Comparison of ENCODE assay signal across 18 mouse cellular contexts in the genomic region with DNA sequence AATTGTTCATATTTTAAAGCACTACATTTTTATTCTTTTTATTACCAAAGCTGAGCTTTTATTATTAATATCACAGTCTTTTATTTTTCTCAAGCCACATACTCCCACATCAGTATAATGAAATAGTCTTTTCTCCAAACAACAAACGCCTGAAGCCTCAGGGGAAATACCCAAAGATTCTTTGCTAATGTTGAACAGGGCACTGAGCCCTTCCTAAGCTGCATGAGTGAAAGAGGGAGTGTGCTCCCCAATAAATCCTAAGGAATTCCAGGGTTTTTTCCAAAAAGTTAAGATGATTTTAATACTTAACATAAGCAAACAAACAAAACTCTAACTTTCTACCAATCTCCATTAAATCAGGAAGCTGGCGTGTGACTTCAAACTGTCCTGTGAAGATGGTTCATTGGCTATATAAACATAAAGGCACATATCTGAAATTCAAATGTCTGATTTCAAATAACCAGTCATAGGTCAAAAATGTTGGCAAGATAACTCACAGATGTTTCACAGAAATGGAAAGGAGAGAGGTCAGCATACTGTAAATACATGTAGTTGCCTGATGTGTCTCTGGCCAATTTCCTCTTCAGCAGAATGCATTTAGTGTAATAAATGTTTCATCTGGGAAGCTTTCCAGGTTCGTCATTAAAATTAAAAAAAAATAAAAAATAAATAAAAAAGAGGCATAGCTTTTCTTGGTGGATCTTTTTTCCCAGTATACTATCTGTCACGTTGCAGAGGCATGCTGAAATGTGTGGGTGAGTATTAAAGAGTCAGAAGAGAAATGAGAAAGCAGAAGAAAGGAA.
A peak's percentile ranks its signal among the peaks of the same experiment; 100 is the strongest.
DNase-seq lines count a peak whose midpoint lies in the region; ATAC-seq and TF ChIP-seq lines count a peak whose summit lies in the region.
"Had no signal": no experiment of that assay in that cellular context is flagged by ENCODE, and none has a peak within 500 bp of the region (broad histone marks: within the 10 kb centered on the region; RNA-seq: fewer than 3 reads in every experiment).

No protein-coding gene starts in this region.

- TF ChIP-seq CTCF in kidney, adult 2 months (conservative IDR thresholded peaks at IDR 0.05; ENCODE audit: insufficient read depth, insufficient read length, low read depth, low read length): no peak

- no peak overlapping the region for H3K4me3 ChIP-seq in kidney, adult 2 months (ENCODE audit: insufficient read depth, low read depth, low read length)
- H3K4me3 ChIP-seq in intestine, embryonic 15.5 days (replicated peaks): no peak overlapping the region
- H3K4me3 ChIP-seq: embryonic facial prominence, embryonic 13.5 days; forebrain, embryonic 12.5 days; hindbrain, embryonic 10.5 days; liver, embryonic 13.5 days; midbrain, embryonic 13.5 days had no signal

- no peak for TF ChIP-seq POLR2A in kidney, adult 2 months (IDR thresholded peaks at IDR 0.05; ENCODE audit: low read depth, low read length)

- peak; percentile 84 for ATAC-seq in intestine, embryonic 15.5 days
- ATAC-seq: activated CD4-positive, CD25-positive, alpha-beta regulatory T cell, adult 4 months; CD4-positive, CD25-positive, alpha-beta regulatory T cell, adult 4 months; inflammation-experienced regulatory T-cells, adult 6 months; midbrain, embryonic 13.5 days had no signal

- H3K36me3 ChIP-seq in kidney, adult 2 months (ENCODE audit: control insufficient read depth, insufficient read depth, low read length): no peaks in the 10 kb centered on the region
- H3K36me3 ChIP-seq in intestine, embryonic 15.5 days: no peaks in the 10 kb centered on the region
- H3K36me3 ChIP-seq: embryonic facial prominence, embryonic 13.5 days; forebrain, embryonic 12.5 days; hindbrain, embryonic 10.5 days; liver, embryonic 13.5 days; midbrain, embryonic 13.5 days had no signal

- H3K4me1 ChIP-seq in kidney, adult 2 months (ENCODE audit: control insufficient read depth, insufficient read depth, low read length): no peaks in the 10 kb centered on the region
- H3K4me1 ChIP-seq in intestine, embryonic 15.5 days (replicated peaks): no peaks in the 10 kb centered on the region
- H3K4me1 ChIP-seq: forebrain, embryonic 12.5 days; hindbrain, embryonic 10.5 days; liver, embryonic 13.5 days; midbrain, embryonic 13.5 days had no signal

- no peak overlapping the region for H3K4me2 ChIP-seq in intestine, embryonic 15.5 days (replicated peaks)
- H3K4me2 ChIP-seq: embryonic facial prominence, embryonic 13.5 days; forebrain, embryonic 12.5 days; liver, embryonic 13.5 days; midbrain, embryonic 13.5 days had no signal

- 47% methylated on average over 4 of the region's 4 CpGs for WGBS in kidney, adult 2 months
- WGBS in intestine, embryonic 15.5 days: 42% methylated on average over 4 of the region's 4 CpGs

- H3K27ac ChIP-seq in kidney, adult 2 months (ENCODE audit: insufficient read depth, low read depth, low read length): no peak overlapping the region
- H3K27ac ChIP-seq in intestine, embryonic 15.5 days: no peak overlapping the region
- H3K27ac ChIP-seq: embryonic facial prominence, embryonic 13.5 days; forebrain, embryonic 12.5 days; hindbrain, embryonic 10.5 days; liver, embryonic 13.5 days; midbrain, embryonic 13.5 days had no signal

- peak; percentile 10 for DNase-seq in kidney, postnatal 14 days
- DNase-seq in kidney, adult 2 months: no peak
- DNase-seq in 3T3-L1 (ENCODE audit: low read depth, low spot score): peak; percentile 91
- peak; percentile 50 for DNase-seq in Muller cell, postnatal 12 days (ENCODE audit: inconsistent ontology term)
- no peak for DNase-seq in thymus, postnatal 25 days
- DNase-seq in adrenal gland, postnatal 36 days: no peak
- DNase-seq in urinary bladder, postnatal 25 days (ENCODE audit: low spot score): no peak
- DNase-seq: cerebellum, adult 18-20 months; liver, embryonic 13.5 days; right cerebral cortex, postnatal 14 days had no signal

- H3K9me3 ChIP-seq in intestine, embryonic 15.5 days: no peaks in the 10 kb centered on the region
- H3K9me3 ChIP-seq: embryonic facial prominence, embryonic 13.5 days; forebrain, embryonic 12.5 days; hindbrain, embryonic 10.5 days; liver, embryonic 13.5 days; midbrain, embryonic 13.5 days had no signal

- H3K9ac ChIP-seq in intestine, embryonic 15.5 days: no peak overlapping the region
- H3K9ac ChIP-seq: embryonic facial prominence, embryonic 13.5 days; forebrain, embryonic 12.5 days; liver, embryonic 13.5 days; midbrain, embryonic 13.5 days had no signal

- H3K27me3 ChIP-seq in kidney, adult 2 months (replicated peaks; ENCODE audit: control insufficient read depth, insufficient read depth, low read length): no peaks in the 10 kb centered on the region
- H3K27me3 ChIP-seq in intestine, embryonic 15.5 days (replicated peaks): no peaks in the 10 kb centered on the region
- H3K27me3 ChIP-seq: embryonic facial prominence, embryonic 13.5 days; forebrain, embryonic 12.5 days; liver, embryonic 13.5 days; midbrain, embryonic 13.5 days had no signal

Comparison
In these comparisons a context has a peak if more than half of its experiments do, and no peak if none do; other contexts are left out.
1. DNase-seq: peak in kidney, postnatal 14 days (single experiment), 3T3-L1 (single experiment) and Muller cell, postnatal 12 days (single experiment); none in kidney, adult 2 months (single experiment), thymus, postnatal 25 days (single experiment), adrenal gland, postnatal 36 days (0 of 2) and urinary bladder, postnatal 25 days (single experiment).